Mouse (Mus musculus): Measurements from ENCODE around the gene Kcnk4. TPM values are rescaled to one million over a fixed set of nuclear protein-coding genes. Genes with fewer than 3 reads are reported as not detected.
"Not testable (repeated sequence)": the region's sequence is repeated elsewhere in the genome, so short reads cannot be mapped to it uniquely, and the experiment has no call there.

The Kcnk4 gene
- total RNA-seq, 2 experiments from 2014 or later = not detected

GRCm38 (mm10) chr19:6905498-6906159 is 28.7 kb downstream of the Kcnk4 start:
- no peak for ATAC-seq (replicated peaks; ENCODE audit: low FRiP score, poor library complexity, severe bottlenecking)

GRCm38 (mm10) chr19:6904846-6905245 is 29.5 kb downstream of the Kcnk4 start:
- ATAC-seq (replicated peaks; ENCODE audit: low FRiP score, poor library complexity, severe bottlenecking) = no peak

- ATAC-seq (replicated peaks; ENCODE audit: low FRiP score, poor library complexity, severe bottlenecking) = no peak
These were observed 31.3 kb downstream of the Kcnk4 start for GRCm38 (mm10) chr19:6903031-6903430.

- no peak for ATAC-seq (replicated peaks; ENCODE audit: low FRiP score, poor library complexity, severe bottlenecking)
These were observed 34.7 kb downstream of the Kcnk4 start for GRCm38 (mm10) chr19:6899641-6900040.

- not testable (repeated sequence) for ATAC-seq (replicated peaks; ENCODE audit: low FRiP score, poor library complexity, severe bottlenecking)
These were observed 38.6 kb downstream of the Kcnk4 start for GRCm38 (mm10) chr19:6895608-6896305.

DNA sequence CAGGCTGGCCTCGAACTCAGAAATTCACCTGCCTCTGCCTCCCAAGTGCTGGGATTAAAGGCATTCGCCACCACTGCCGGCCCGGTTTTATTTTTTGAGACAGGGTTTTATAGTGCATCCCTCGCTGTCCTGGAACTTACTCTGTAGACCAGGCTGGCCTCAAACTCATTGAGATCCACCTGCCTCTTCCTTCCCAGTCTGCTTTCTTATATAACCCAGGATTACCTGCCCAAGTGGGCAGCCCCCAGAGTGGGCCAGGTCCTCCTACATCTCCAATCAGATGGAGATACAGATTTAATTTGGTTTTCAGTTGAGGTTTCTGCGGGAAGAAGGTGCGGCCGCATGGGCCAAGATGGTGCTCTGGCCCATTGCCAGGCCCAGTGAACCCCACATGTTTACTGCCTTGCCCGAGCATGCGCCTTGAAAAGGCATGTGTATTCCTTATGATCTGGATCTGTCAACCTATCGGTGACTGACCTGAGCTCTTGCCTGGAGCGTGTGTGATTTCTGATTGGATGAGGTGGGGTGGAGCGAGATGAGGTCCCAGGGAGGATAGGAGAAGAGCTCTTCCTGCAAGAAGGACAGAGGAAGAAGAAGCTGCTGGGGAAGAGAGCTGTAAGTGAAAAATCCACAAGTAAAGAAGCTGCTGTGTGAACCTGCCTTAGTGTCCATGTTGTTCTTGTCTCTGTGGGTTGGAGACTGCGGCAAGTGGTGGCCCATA is 40.4 kb downstream of the Kcnk4 start:
- no peak for ATAC-seq (replicated peaks; ENCODE audit: low FRiP score, poor library complexity, severe bottlenecking)

DNA sequence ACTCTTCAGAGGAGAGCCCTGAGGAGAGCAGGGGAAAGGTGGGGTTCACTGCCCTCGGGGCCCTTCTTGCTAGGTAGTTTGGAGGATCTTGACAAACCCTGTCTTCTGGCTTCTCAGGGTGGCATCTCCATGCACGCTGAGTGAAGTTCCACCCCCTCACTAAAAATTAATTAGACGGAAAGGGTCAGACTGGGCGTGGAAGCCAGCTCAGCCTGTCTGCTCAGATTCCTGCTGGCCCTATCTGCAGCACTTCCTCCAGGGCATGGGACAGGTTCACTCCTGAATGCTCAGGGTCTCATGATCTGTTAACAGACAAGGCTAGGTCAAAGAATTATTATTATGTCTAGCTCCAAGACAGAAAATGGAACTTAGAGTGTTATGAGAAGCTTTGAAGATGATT is 41.8 kb downstream of the Kcnk4 start:
- no peak for ATAC-seq (replicated peaks; ENCODE audit: low FRiP score, poor library complexity, severe bottlenecking)

DNA sequence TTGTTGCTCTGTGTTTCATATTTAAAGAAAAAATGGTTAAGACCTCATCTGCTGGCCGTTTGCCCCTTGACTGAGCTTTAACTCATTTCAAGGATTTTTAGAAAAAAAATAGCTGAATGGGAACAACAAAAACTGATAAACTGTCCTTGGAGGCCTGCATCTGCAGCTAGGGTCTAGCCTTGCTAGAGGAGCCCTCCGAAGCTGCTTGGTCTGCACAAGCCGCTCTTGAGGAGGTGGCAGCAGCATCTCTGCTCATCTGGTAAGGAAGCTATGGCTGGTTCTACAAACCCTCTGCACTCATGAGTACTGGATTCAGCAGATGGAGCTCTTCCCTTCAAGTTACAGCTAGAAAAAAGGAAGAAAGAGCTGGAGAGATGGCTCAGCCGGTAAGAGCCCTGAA is 56.4 kb downstream of the Kcnk4 start:
- no peak for ATAC-seq (replicated peaks; ENCODE audit: low FRiP score, poor library complexity, severe bottlenecking)

DNA sequence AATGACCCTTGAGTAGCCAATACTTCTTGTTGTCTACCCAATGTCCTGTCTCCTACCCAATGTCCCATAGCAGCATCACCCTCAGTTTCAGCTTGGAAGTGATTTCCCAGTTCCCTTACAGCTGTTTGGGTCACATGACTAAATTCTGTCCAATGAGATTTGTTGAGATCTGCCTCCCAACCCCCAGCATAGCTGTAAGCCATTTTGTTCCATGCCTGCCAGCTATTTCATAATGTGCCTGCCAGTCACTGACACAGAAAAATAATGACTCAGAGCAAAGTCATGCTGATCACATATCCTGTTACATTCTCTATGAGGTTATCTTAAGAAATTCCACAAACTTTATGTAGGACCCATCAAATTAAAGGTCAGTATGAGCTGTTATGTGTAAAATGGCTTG is 57.5 kb downstream of the Kcnk4 start:
- no peak for ATAC-seq (replicated peaks; ENCODE audit: low FRiP score, poor library complexity, severe bottlenecking)

DNA sequence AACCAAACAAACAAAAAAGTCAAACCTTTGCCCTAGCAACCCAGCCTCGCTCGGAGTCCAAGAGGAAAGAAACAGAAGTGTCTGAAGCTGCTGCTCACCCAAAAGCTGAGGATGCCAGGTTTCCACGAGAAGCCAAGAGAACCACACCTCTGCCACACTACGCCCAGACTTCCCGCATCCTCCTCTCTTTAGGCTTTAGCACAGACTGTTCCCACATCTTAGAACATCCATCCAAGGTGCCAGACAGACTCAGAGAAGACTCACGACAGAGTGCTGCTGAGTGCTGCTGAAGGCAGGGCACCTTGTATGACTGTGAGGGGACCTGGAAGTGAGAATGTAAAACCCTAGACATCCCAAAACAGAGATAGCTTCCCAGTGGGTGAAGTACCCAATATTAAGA is 58.5 kb downstream of the Kcnk4 start:
- no peak for ATAC-seq (replicated peaks; ENCODE audit: low FRiP score, poor library complexity, severe bottlenecking)

GRCm38 (mm10) chr19:6874257-6874656 is 60.1 kb downstream of the Kcnk4 start:
- no peak for ATAC-seq (replicated peaks; ENCODE audit: low FRiP score, poor library complexity, severe bottlenecking)

Other genes starting within 250 kb of the Kcnk4 start
- gene Rps6ka4, start 93.9 kb downstream of the Kcnk4 start, total RNA-seq (2015; ENCODE audit: low replicate concordance) = 0.72 TPM in 1 of 2 replicates, not detected in the other
- 1.2 and 1.5 TPM in 2 replicates for gene Rps6ka4, start 93.9 kb downstream of the Kcnk4 start, total RNA-seq (2017; ENCODE audit: low replicate concordance)
- 4.2 and 9.4 TPM in 2 replicates for gene Ccdc88b, start 76.3 kb downstream of the Kcnk4 start, total RNA-seq (2015; ENCODE audit: low replicate concordance)
- 6.4 and 12.1 TPM in 2 replicates for gene Ccdc88b, start 76.3 kb downstream of the Kcnk4 start, total RNA-seq (2017; ENCODE audit: low replicate concordance)
- 30.6 and 44.0 TPM in 2 replicates for gene Trmt112, start 24.8 kb downstream of the Kcnk4 start, total RNA-seq (2015; ENCODE audit: low replicate concordance)
- 20.2 and 33.6 TPM in 2 replicates for gene Trmt112, start 24.8 kb downstream of the Kcnk4 start, total RNA-seq (2017; ENCODE audit: low replicate concordance)
- 130 and 145 TPM in 2 replicates for gene Prdx5, start 24.4 kb downstream of the Kcnk4 start, total RNA-seq (2015; ENCODE audit: low replicate concordance)
- gene Prdx5, start 24.4 kb downstream of the Kcnk4 start, total RNA-seq (2017; ENCODE audit: low replicate concordance) = 101 and 126 TPM in 2 replicates
- 2.9 and 3.4 TPM in 2 replicates for gene Esrra, start 12.7 kb downstream of the Kcnk4 start, total RNA-seq (2015; ENCODE audit: low replicate concordance)
- gene Esrra, start 12.7 kb downstream of the Kcnk4 start, total RNA-seq (2017; ENCODE audit: low replicate concordance) = 0.61 and 2.7 TPM in 2 replicates
- gene Catsperz, start 9.1 kb downstream of the Kcnk4 start, total RNA-seq (2015; ENCODE audit: low replicate concordance) = not detected in 2 replicates
- not detected in 2 replicates for gene Catsperz, start 9.1 kb downstream of the Kcnk4 start, total RNA-seq (2017; ENCODE audit: low replicate concordance)
- gene Bad, start 7.3 kb upstream of the Kcnk4 start, total RNA-seq (2015; ENCODE audit: low replicate concordance) = 2.9 and 5.0 TPM in 2 replicates
- gene Bad, start 7.3 kb upstream of the Kcnk4 start, total RNA-seq (2017; ENCODE audit: low replicate concordance) = 6.3 and 10.9 TPM in 2 replicates
- gene Gpr137, start 8.0 kb upstream of the Kcnk4 start, total RNA-seq (2015; ENCODE audit: low replicate concordance) = 2.9 TPM in 2 replicates
- gene Gpr137, start 8.0 kb upstream of the Kcnk4 start, total RNA-seq (2017; ENCODE audit: low replicate concordance) = 2.8 TPM in 1 of 2 replicates, not detected in the other
- gene Ppp1r14b, start 40.5 kb upstream of the Kcnk4 start, total RNA-seq (2015; ENCODE audit: low replicate concordance) = 31.0 and 59.1 TPM in 2 replicates
- gene Ppp1r14b, start 40.5 kb upstream of the Kcnk4 start, total RNA-seq (2017; ENCODE audit: low replicate concordance) = 0.91 and 10.4 TPM in 2 replicates
- gene Plcb3, start 42.0 kb upstream of the Kcnk4 start, total RNA-seq (2015; ENCODE audit: low replicate concordance) = 1.4 and 1.7 TPM in 2 replicates
- gene Plcb3, start 42.0 kb upstream of the Kcnk4 start, total RNA-seq (2017; ENCODE audit: low replicate concordance) = 0.68 and 1.8 TPM in 2 replicates
- 38.1 and 93.3 TPM in 2 replicates for gene Fkbp2, start 46.0 kb upstream of the Kcnk4 start, total RNA-seq (2015; ENCODE audit: low replicate concordance)
- 31.0 and 34.9 TPM in 2 replicates for gene Fkbp2, start 46.0 kb upstream of the Kcnk4 start, total RNA-seq (2017; ENCODE audit: low replicate concordance)
- gene Vegfb, start 53.1 kb upstream of the Kcnk4 start, total RNA-seq (2015; ENCODE audit: low replicate concordance) = 13.7 and 22.2 TPM in 2 replicates
- 0.98 and 4.1 TPM in 2 replicates for gene Vegfb, start 53.1 kb upstream of the Kcnk4 start, total RNA-seq (2017; ENCODE audit: low replicate concordance)
- gene Dnajc4, start 58.1 kb upstream of the Kcnk4 start, total RNA-seq (2015; ENCODE audit: low replicate concordance) = 11.5 TPM in 1 of 2 replicates, not detected in the other
- gene Dnajc4, start 58.1 kb upstream of the Kcnk4 start, total RNA-seq (2017; ENCODE audit: low replicate concordance) = 2.2 and 2.6 TPM in 2 replicates
- gene Nudt22, start 61.6 kb upstream of the Kcnk4 start, total RNA-seq (2015; ENCODE audit: low replicate concordance) = 4.2 and 10.1 TPM in 2 replicates
- gene Nudt22, start 61.6 kb upstream of the Kcnk4 start, total RNA-seq (2017; ENCODE audit: low replicate concordance) = 0.26 and 3.9 TPM in 2 replicates
- gene Trpt1, start 61.6 kb upstream of the Kcnk4 start, total RNA-seq (2015; ENCODE audit: low replicate concordance) = not detected in 2 replicates
- not detected in 2 replicates for gene Trpt1, start 61.6 kb upstream of the Kcnk4 start, total RNA-seq (2017; ENCODE audit: low replicate concordance)
- gene Fermt3, start 85.0 kb upstream of the Kcnk4 start, total RNA-seq (2015; ENCODE audit: low replicate concordance) = 30.6 and 38.6 TPM in 2 replicates
- 63.9 and 69.1 TPM in 2 replicates for gene Fermt3, start 85.0 kb upstream of the Kcnk4 start, total RNA-seq (2017; ENCODE audit: low replicate concordance)
- gene Stip1, start 105.5 kb upstream of the Kcnk4 start, total RNA-seq (2015; ENCODE audit: low replicate concordance) = 59.5 and 78.6 TPM in 2 replicates
- 48.1 and 60.8 TPM in 2 replicates for gene Stip1, start 105.5 kb upstream of the Kcnk4 start, total RNA-seq (2017; ENCODE audit: low replicate concordance)
- not detected in 2 replicates for gene Macrod1, start 122.3 kb upstream of the Kcnk4 start, total RNA-seq (2015; ENCODE audit: low replicate concordance)
- 0.53 and 1.2 TPM in 2 replicates for gene Macrod1, start 122.3 kb upstream of the Kcnk4 start, total RNA-seq (2017; ENCODE audit: low replicate concordance)
- not detected in 2 replicates for gene Flrt1, start 171.2 kb upstream of the Kcnk4 start, total RNA-seq (2015; ENCODE audit: low replicate concordance)
- gene Flrt1, start 171.2 kb upstream of the Kcnk4 start, total RNA-seq (2017; ENCODE audit: low replicate concordance) = not detected in 2 replicates

Data from erythroid progenitor cell, adult 5-6 weeks (primary cell).